Mouse (Mus musculus): ENCODE data around the gene Bcl2l11. TPM values are rescaled to one million over a fixed set of nuclear protein-coding genes. Genes with fewer than 3 reads are reported as not detected.
"Not testable (repeated sequence)": the region's sequence is repeated elsewhere in the genome, so short reads cannot be mapped to it uniquely, and the experiment has no call there.

Bcl2l11 gene
- polyA plus RNA-seq, 1 experiment: 0.67 TPM

GRCm38 (mm10) chr2:128174176-128174575, 48.3 kb downstream of the Bcl2l11 start:
- Histone ChIP-seq H3K4me1 (ENCODE audit: control insufficient read depth) (peaks cover 20% of the 10 kb centered on the region), H3K27me3 (ENCODE audit: control insufficient read depth) (no peaks in the 10 kb centered on the region), H3K4me3 (replicated peaks) (no peak overlapping the region)

GRCm38 (mm10) chr2:128174604-128175342, 48.9 kb downstream of the Bcl2l11 start:
- no peak for TF ChIP-seq GATA1 (IDR thresholded peaks at IDR 0.05; ENCODE audit: low read length)
- no peak for TF ChIP-seq TAL1 (IDR thresholded peaks at IDR 0.05; ENCODE audit: low read length)
- no peaks in the 10 kb centered on the region for H3K27me3 ChIP-seq (ENCODE audit: control insufficient read depth)
- H3K4me3 ChIP-seq (replicated peaks): no peak overlapping the region
- peaks cover 23% of the 10 kb centered on the region for H3K4me1 ChIP-seq (ENCODE audit: control insufficient read depth)
- no peaks in the 10 kb centered on the region for H3K36me3 ChIP-seq (ENCODE audit: control insufficient read depth)
- H3K9me3 ChIP-seq (ENCODE audit: control insufficient read depth, low read length): no peaks in the 10 kb centered on the region

More at GRCm38 (mm10) chr2:128174176-128174575, 48.3 kb downstream of the Bcl2l11 start:
- no peak for TF ChIP-seq TAL1 (IDR thresholded peaks at IDR 0.05; ENCODE audit: low read length)
- no peak for TF ChIP-seq GATA1 (IDR thresholded peaks at IDR 0.05; ENCODE audit: low read length)
- Histone ChIP-seq H3K9me3 (ENCODE audit: control insufficient read depth, low read length) (no peaks in the 10 kb centered on the region), H3K36me3 (ENCODE audit: control insufficient read depth) (no peaks in the 10 kb centered on the region)

- TF ChIP-seq GATA1 (IDR thresholded peaks at IDR 0.05; ENCODE audit: low read length) (no peak), TAL1 (IDR thresholded peaks at IDR 0.05; ENCODE audit: low read length) (no peak)
Measured at GRCm38 (mm10) chr2:128175625-128176024, 49.8 kb downstream of the Bcl2l11 start.

DNA sequence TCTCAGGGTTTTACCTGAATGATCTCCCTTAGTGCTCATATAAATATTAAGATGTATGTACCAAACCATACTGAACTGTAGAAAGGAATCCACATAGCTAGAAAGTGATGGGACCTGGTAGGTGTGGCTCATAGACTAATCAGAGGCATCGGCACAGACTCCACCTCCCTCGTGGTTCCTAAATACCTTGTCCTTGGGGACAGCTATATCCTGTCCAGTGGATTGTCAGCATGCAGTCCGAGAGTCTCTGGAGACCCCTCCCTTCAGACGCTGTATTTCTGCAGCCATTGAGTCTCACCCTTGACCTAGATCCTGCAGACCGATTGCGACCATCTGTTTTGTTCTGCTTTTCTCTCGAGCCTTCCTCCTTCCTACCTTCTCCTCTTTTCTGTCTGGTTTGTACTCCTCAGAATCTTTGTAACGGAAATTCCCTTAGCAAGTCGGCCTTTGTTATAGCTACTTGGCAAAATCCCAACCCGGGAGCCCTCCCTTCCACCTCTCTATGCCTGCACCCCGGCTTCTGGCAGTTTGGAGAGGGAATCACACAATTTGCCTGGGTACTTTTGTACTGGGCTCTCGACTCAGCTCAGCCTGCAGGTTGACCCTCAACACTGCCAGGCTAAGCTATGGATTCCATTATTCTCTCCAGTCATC, 50.7 kb downstream of the Bcl2l11 start:
- Histone ChIP-seq H3K9me3 (ENCODE audit: control insufficient read depth, low read length) (no peaks in the 10 kb centered on the region), H3K27me3 (ENCODE audit: control insufficient read depth) (no peaks in the 10 kb centered on the region), H3K4me1 (ENCODE audit: control insufficient read depth) (peaks cover 29% of the 10 kb centered on the region), H3K36me3 (ENCODE audit: control insufficient read depth) (no peaks in the 10 kb centered on the region), H3K4me3 (replicated peaks) (no peak overlapping the region)
- no peak for TF ChIP-seq TAL1 (IDR thresholded peaks at IDR 0.05; ENCODE audit: low read length)
- TF ChIP-seq GATA1 (IDR thresholded peaks at IDR 0.05; ENCODE audit: low read length): no peak

More at GRCm38 (mm10) chr2:128175625-128176024, 49.8 kb downstream of the Bcl2l11 start:
- H3K4me3 ChIP-seq (replicated peaks): no peak overlapping the region
- H3K4me1 ChIP-seq (ENCODE audit: control insufficient read depth): peaks cover 29% of the 10 kb centered on the region
- H3K27me3 ChIP-seq (ENCODE audit: control insufficient read depth): no peaks in the 10 kb centered on the region
- no peaks in the 10 kb centered on the region for H3K36me3 ChIP-seq (ENCODE audit: control insufficient read depth)
- H3K9me3 ChIP-seq (ENCODE audit: control insufficient read depth, low read length): no peaks in the 10 kb centered on the region

DNA sequence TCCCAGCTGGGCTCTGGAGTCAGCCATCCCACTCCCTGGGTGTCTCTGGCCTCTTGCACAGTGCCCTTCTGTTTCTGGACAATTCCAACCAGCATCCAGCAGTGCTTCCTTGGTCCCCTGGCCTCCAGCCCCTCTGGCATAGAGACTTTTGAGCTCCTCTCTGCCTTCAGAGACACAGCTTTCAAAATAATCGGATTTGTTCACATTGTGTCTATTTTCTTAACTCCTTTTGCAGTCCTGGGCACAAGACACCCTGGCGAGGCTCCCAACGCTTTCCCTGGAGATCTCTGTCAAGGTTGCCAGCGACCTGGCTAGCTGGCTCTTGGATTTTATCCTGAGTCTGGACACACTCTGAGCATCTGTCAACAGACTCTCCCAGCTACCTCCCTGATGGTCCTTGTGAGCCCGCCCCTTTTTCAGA, 51.4 kb downstream of the Bcl2l11 start:
- Histone ChIP-seq H3K9me3 (ENCODE audit: control insufficient read depth, low read length) (no peaks in the 10 kb centered on the region), H3K4me3 (replicated peaks) (no peak overlapping the region), H3K36me3 (ENCODE audit: control insufficient read depth) (no peaks in the 10 kb centered on the region), H3K4me1 (ENCODE audit: control insufficient read depth) (peaks cover 29% of the 10 kb centered on the region), H3K27me3 (ENCODE audit: control insufficient read depth) (no peaks in the 10 kb centered on the region)
- no peak for TF ChIP-seq TAL1 (IDR thresholded peaks at IDR 0.05; ENCODE audit: low read length)
- no peak for TF ChIP-seq GATA1 (IDR thresholded peaks at IDR 0.05; ENCODE audit: low read length)

DNA sequence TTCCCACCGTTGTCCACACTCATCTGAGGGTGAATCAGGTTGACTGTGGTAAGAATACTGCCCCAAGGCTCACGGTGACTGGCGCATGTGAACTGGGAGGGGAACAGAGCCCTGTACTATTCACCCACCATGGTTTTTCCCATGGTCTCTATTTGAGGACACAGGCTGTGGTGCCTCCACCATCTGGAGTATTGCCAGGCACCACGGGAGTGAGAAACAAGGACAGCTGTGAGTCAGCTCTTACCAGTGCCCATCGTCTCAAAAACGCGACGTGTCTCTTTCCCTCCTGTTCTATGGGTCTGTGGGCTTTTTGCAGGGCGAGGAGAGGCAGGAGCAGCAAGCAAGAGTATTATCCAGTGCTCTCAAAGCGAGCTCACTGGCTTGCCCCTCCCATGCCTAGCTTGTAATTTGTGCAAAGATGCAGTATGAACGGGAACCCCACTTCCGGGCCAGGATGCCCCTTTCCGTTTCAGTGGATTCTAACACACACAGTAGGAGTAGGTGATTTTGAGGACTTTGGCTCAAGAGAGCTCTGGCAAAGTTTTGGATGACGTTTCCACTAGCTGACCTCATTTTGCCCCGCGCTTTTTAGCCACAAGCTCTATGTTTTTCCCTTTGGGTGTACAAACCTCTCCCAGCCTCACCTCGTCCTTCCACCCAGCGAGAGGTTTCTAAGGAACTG, 53.4 kb downstream of the Bcl2l11 start:
- Histone ChIP-seq H3K9me3 (ENCODE audit: control insufficient read depth, low read length) (no peaks in the 10 kb centered on the region), H3K4me1 (ENCODE audit: control insufficient read depth) (peaks cover 23% of the 10 kb centered on the region), H3K4me3 (replicated peaks) (no peak overlapping the region), H3K27me3 (ENCODE audit: control insufficient read depth) (no peaks in the 10 kb centered on the region), H3K36me3 (ENCODE audit: control insufficient read depth) (no peaks in the 10 kb centered on the region)
- TF ChIP-seq TAL1 (IDR thresholded peaks at IDR 0.05; ENCODE audit: low read length): no peak
- TF ChIP-seq GATA1 (IDR thresholded peaks at IDR 0.05; ENCODE audit: low read length): no peak

- Histone ChIP-seq H3K4me1 (ENCODE audit: control insufficient read depth) (peaks cover 19% of the 10 kb centered on the region), H3K9me3 (ENCODE audit: control insufficient read depth, low read length) (no peaks in the 10 kb centered on the region), H3K4me3 (replicated peaks) (no peak overlapping the region), H3K27me3 (ENCODE audit: control insufficient read depth) (no peaks in the 10 kb centered on the region), H3K36me3 (ENCODE audit: control insufficient read depth) (no peaks in the 10 kb centered on the region)
- TF ChIP-seq TAL1 (IDR thresholded peaks at IDR 0.05; ENCODE audit: low read length) (no peak), GATA1 (IDR thresholded peaks at IDR 0.05; ENCODE audit: low read length) (no peak)
Measured at GRCm38 (mm10) chr2:128179808-128180379, 54.1 kb downstream of the Bcl2l11 start.

GRCm38 (mm10) chr2:128182181-128182580, 56.3 kb downstream of the Bcl2l11 start:
- not testable (repeated sequence) for H3K4me3 ChIP-seq (replicated peaks); H3K27me3 ChIP-seq (ENCODE audit: control insufficient read depth); H3K4me1 ChIP-seq (ENCODE audit: control insufficient read depth); H3K9me3 ChIP-seq (ENCODE audit: control insufficient read depth, low read length); H3K36me3 ChIP-seq (ENCODE audit: control insufficient read depth)

DNA sequence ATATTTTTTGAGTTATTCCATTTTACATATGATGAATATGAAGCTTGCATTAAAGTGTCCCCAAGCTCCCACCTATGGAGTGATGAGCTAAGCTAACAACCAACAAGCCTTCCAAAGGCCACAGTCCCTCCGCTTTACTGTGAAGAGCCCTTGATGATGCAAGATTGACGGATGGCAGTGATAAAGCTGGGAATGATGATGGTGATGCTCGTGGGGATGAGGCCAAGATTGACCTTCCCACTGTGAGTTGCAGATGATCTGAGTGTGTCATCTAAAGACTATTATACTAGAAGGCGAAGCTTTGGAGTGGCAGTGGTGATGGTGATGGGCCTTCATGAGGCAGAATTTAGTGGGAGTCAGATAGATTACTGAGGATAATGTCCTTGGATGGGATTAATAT, 56.9 kb downstream of the Bcl2l11 start:
- no peak for TF ChIP-seq GATA1 (IDR thresholded peaks at IDR 0.05; ENCODE audit: low read length)
- TF ChIP-seq TAL1 (IDR thresholded peaks at IDR 0.05; ENCODE audit: low read length): no peak
- H3K9me3 ChIP-seq (ENCODE audit: control insufficient read depth, low read length): no peaks in the 10 kb centered on the region
- no peaks in the 10 kb centered on the region for H3K36me3 ChIP-seq (ENCODE audit: control insufficient read depth)

More for the DNA sequence above, 56.9 kb downstream of the Bcl2l11 start:
- Histone ChIP-seq H3K4me3 (replicated peaks) (no peak overlapping the region), H3K27me3 (ENCODE audit: control insufficient read depth) (no peaks in the 10 kb centered on the region), H3K4me1 (ENCODE audit: control insufficient read depth) (peaks cover 9% of the 10 kb centered on the region)
